Mouse (Mus musculus) megakaryocyte-erythroid progenitor cell, adult 5-6 weeks (primary cell): ENCODE data around the gene Ypel5. TPM values are rescaled to one million over a fixed set of nuclear protein-coding genes. Genes with fewer than 3 reads are reported as not detected.

ENCODE experiments used
- ATAC-seq: replicated peaks from 2 replicates; pipeline ENCODE4 v1.8.0; 2016; ENCODE audit warnings: mild to moderate bottlenecking, inconsistent platforms; ENCODE audit not compliant: severe bottlenecking, poor library complexity, low FRiP score, low TSS enrichment
- total RNA-seq, 2 experiments: library from RNA; stranded (forward) in 1 of 2; stranded (reverse) in 1 of 2; fragments of 200-1000, 215-1000 nt in 1 of 2; fragments of >200 nt in 1 of 2; fragmentation: Nextera tagmentation in 1 of 2; gene quantifications; 2 replicates each; pipeline ENCODE4 v1.2.3; 2014 to 2017

Ypel5 gene
- total RNA-seq, 2 experiments from 2014 or later = 6.6 to 11.1 TPM

GRCm38 (mm10) chr17:72897961-72898360, 61.7 kb downstream of the Ypel5 start:
- ATAC-seq = no peak

DNA sequence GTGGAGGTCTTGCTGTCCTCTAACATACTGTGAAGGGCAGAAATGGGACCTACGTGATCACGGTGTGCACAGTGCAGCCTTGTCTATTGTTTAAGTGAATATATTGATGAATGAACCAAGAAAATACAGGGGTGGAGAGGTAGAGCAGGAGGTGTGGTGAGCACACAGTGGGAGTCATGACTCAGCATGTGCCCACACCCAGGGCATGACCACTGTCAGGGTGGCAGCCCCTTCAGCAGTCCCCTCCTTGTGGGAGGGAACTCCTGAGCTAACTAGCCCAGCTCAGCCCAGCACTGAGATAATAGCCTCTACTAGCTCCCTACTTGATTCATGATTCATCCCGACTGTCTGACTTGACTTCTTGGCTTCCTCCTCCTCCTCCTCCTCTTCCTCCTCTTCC, 62.5 kb downstream of the Ypel5 start:
- no peak for ATAC-seq

Other genes with a start within 250 kb of the Ypel5 start
- gene Alk, start 231.8 kb upstream of the Ypel5 start, total RNA-seq (2014; fragmentation: Nextera tagmentation) = not detected in 2 replicates
- not detected in 2 replicates for gene Alk, start 231.8 kb upstream of the Ypel5 start, total RNA-seq (2017)
- 5.4 and 7.4 TPM in 2 replicates for gene Lbh, start 81.9 kb downstream of the Ypel5 start, total RNA-seq (2014; fragmentation: Nextera tagmentation)
- gene Lbh, start 81.9 kb downstream of the Ypel5 start, total RNA-seq (2017) = 3.9 and 4.4 TPM in 2 replicates